Mouse (Mus musculus): ENCODE data around the gene Mylk. TPM values are rescaled to one million over a fixed set of nuclear protein-coding genes. Genes with fewer than 3 reads are reported as not detected.

Gene Mylk
- polyA plus RNA-seq, 1 experiment from 2014 or later: 4.2 TPM

DNA sequence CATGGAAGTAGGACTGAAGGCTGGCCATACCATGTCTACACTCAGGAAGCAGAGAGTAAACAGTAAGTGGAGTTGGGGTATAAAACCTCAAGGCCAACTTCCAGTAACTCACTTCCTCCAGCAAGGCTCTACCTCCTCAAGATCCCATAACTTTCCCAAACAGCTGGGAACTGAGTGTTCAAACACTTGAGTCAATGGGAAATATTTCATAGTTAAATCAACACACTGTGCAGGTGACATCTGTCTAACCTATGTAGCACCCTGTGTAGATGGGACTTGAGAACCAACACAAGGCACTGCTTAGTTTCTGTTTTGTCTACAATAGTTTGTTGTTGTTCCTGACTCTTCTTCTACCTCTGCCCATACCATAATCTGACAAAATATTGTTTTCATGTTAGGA is 263.4 kb downstream of the Mylk start:
- Histone ChIP-seq H3K27me3 (replicated peaks; ENCODE audit: control insufficient read depth, insufficient read depth, low read length) (no peaks in the 10 kb centered on the region), H3K9ac (ENCODE audit: low read length) (no peak overlapping the region), H3K27ac (ENCODE audit: low read depth, low read length) (no peak overlapping the region), H3K4me2 (ENCODE audit: low read length) (no peak overlapping the region), H3K4me1 (ENCODE audit: control insufficient read depth, insufficient read depth, low read length) (no peaks in the 10 kb centered on the region), H3K4me3 (ENCODE audit: low read depth, low read length) (no peak overlapping the region), H3K36me3 (ENCODE audit: control insufficient read depth, insufficient read depth, low read length) (no peaks in the 10 kb centered on the region), H3K9me3 (replicated peaks; ENCODE audit: control insufficient read depth, low read length) (no peaks in the 10 kb centered on the region)
- no peak for ATAC-seq
- no peak for DNase-seq (ENCODE audit: low spot score)

- Histone ChIP-seq H3K36me3 (ENCODE audit: control insufficient read depth, insufficient read depth, low read length) (no peaks in the 10 kb centered on the region), H3K4me2 (ENCODE audit: low read length) (no peak overlapping the region), H3K27me3 (replicated peaks; ENCODE audit: control insufficient read depth, insufficient read depth, low read length) (no peaks in the 10 kb centered on the region), H3K4me1 (ENCODE audit: control insufficient read depth, insufficient read depth, low read length) (no peaks in the 10 kb centered on the region), H3K9me3 (replicated peaks; ENCODE audit: control insufficient read depth, low read length) (no peaks in the 10 kb centered on the region), H3K9ac (ENCODE audit: low read length) (no peak overlapping the region), H3K27ac (ENCODE audit: low read depth, low read length) (no peak overlapping the region), H3K4me3 (ENCODE audit: low read depth, low read length) (no peak overlapping the region)
- ATAC-seq (no peak), DNase-seq (ENCODE audit: low spot score) (no peak)
- 88% methylated on average over 2 of the region's 2 CpGs for WGBS
These were observed 268.5 kb downstream of the Mylk start for GRCm38 (mm10) chr16:35013501-35013900.

- H3K27me3 ChIP-seq (replicated peaks; ENCODE audit: control insufficient read depth, insufficient read depth, low read length): 0 out of 2 replicates have a peak, but pooled peaks cover 7% of the 10 kb centered on the region
- no peak overlapping the region for H3K4me3 ChIP-seq (ENCODE audit: low read depth, low read length)
- no peak for ATAC-seq
- WGBS: 75% methylated on average over 3 of the region's 3 CpGs
- no peaks in the 10 kb centered on the region for H3K9me3 ChIP-seq (replicated peaks; ENCODE audit: control insufficient read depth, low read length)
- no peak overlapping the region for H3K9ac ChIP-seq (ENCODE audit: low read length)
- H3K4me2 ChIP-seq (ENCODE audit: low read length): no peak overlapping the region
- no peaks in the 10 kb centered on the region for H3K36me3 ChIP-seq (ENCODE audit: control insufficient read depth, insufficient read depth, low read length)
- no peak overlapping the region for H3K27ac ChIP-seq (ENCODE audit: low read depth, low read length)
- DNase-seq (ENCODE audit: low spot score): no peak
- no peaks in the 10 kb centered on the region for H3K4me1 ChIP-seq (ENCODE audit: control insufficient read depth, insufficient read depth, low read length)
These were observed 271.5 kb downstream of the Mylk start for GRCm38 (mm10) chr16:35016491-35016890.

DNA sequence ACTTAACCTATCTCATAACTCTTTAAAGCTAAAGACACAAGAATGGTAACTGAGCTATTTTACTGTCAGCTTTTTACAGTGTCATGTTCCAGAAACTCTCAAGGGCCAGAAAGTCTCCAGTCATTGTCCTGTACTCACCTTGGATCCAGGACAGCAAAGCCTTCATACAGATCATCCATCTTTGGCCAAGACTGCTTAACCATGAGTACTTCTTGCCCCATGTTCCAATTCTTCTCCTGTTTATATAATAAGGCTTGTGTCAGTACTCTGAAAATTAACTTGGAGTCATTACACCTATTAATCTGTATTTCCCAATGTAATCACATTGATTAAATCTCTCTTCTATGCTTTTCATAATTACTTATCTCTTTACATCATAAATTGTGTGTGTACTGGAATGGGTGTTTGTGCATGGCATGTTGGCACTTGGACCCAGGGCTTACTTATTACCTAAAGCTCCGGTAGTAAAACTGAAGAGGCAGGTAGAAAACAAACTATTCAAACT is 273.5 kb downstream of the Mylk start:
- Histone ChIP-seq H3K4me1 (ENCODE audit: control insufficient read depth, insufficient read depth, low read length) (no peaks in the 10 kb centered on the region), H3K9ac (ENCODE audit: low read length) (no peak overlapping the region), H3K27me3 (replicated peaks; ENCODE audit: control insufficient read depth, insufficient read depth, low read length) (0 out of 2 replicates have a peak, but pooled peaks cover 7% of the 10 kb centered on the region), H3K4me3 (ENCODE audit: low read depth, low read length) (no peak overlapping the region), H3K27ac (ENCODE audit: low read depth, low read length) (no peak overlapping the region), H3K9me3 (replicated peaks; ENCODE audit: control insufficient read depth, low read length) (no peaks in the 10 kb centered on the region), H3K36me3 (ENCODE audit: control insufficient read depth, insufficient read depth, low read length) (no peaks in the 10 kb centered on the region), H3K4me2 (ENCODE audit: low read length) (no peak overlapping the region)
- DNase-seq (ENCODE audit: low spot score): no peak
- 93% methylated on average over 1 of the region's 1 CpGs for WGBS
- no peak for ATAC-seq

DNA sequence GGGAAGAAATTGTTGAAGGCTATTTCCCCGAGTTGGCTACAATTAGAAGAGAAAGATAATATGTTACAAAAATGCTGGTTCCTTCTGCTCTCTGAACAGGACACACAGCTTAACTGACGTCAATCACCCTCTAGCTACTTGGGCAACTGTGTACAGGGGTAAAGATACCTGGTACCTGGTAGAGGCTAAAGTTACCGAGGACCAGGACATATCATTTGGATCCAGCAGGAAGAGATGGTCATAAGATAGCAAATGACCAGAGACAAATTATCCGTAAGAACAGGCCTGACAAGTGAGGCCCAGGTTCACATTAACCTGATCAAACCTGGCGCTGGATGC is 276.9 kb downstream of the Mylk start:
- ATAC-seq: no peak

DNA sequence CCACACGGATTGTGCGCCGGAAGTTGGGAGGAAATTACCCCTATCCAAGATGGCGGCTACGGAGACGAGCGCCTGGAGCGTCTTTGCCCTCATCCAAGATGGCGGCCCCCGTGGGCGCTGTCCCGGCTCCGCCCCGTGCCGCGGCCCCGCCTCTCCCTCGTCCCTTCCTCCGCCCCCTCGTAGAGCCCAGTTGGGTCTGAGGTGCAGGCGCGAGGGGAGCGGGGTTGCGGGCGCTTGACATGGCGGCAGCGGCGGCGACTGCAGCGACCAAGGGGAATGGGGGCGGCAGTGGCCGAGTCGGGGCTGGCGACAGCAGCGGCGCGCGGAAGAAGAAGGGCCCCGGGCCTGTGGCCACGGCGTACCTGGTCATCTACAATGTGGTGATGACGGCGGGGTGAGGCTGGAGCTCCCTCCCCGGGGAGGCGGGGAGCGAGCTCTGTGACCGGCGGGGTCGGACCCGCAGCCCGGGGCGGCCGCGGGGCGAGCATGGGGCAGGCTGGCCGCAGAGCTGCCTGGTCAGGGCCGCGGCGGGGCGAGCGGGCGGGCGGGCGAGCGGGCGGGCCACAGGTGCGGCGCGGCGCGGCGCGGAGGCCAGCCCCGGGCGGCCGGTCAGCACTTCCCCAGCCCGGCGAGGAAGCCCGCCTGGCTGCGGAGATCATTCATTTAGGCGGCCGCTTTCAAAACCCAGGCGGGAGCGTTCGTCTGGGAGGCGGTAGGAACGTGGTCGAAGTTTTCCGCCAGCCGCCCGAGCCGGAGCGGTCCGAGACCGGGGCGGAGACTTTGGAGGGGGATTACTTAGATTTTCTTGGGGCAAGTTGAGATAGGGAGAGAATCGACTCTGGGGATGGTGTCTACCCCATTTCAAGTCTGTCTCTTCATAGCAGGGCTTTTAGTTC is 277.5 kb downstream of the Mylk start, which contains the start of gene Hacd2:
Hacd2 (plus strand) TSS at position 187 of the 896 bp plus-strand sequence.
- Histone ChIP-seq H3K36me3 (ENCODE audit: control insufficient read depth, insufficient read depth, low read length) (peaks cover 3% of the 10 kb centered on the region; the same call in 1 of the 2 replicates), H3K9ac (ENCODE audit: low read length) (peak within 1 kb of the TSS; percentile 84), H3K4me1 (ENCODE audit: control insufficient read depth, insufficient read depth, low read length) (no peaks in the 10 kb centered on the region), H3K4me3 (ENCODE audit: low read depth, low read length) (peak within 1 kb of the TSS; percentile 90), H3K27me3 (replicated peaks; ENCODE audit: control insufficient read depth, insufficient read depth, low read length) (0 out of 2 replicates have a peak, but pooled peaks cover 7% of the 10 kb centered on the region), H3K4me2 (ENCODE audit: low read length) (peak within 1 kb of the TSS; percentile 65), H3K27ac (ENCODE audit: low read depth, low read length) (peak within 1 kb of the TSS; percentile 76), H3K9me3 (replicated peaks; ENCODE audit: control insufficient read depth, low read length) (no peaks in the 10 kb centered on the region)
- under 1% methylated on average over 82 of the region's 97 CpGs for WGBS
- ATAC-seq (peak; percentile 99), DNase-seq (ENCODE audit: low spot score) (peak; percentile 97)

More for the DNA sequence above, 276.9 kb downstream of the Mylk start:
- no peaks in the 10 kb centered on the region for H3K9me3 ChIP-seq (replicated peaks; ENCODE audit: control insufficient read depth, low read length)
- no peak overlapping the region for H3K9ac ChIP-seq (ENCODE audit: low read length)
- H3K36me3 ChIP-seq (ENCODE audit: control insufficient read depth, insufficient read depth, low read length): peaks cover 3% of the 10 kb centered on the region; the same call in 1 of the 2 replicates
- DNase-seq (ENCODE audit: low spot score): no peak
- H3K4me3 ChIP-seq (ENCODE audit: low read depth, low read length): peak overlapping the region; percentile 90
- no peaks in the 10 kb centered on the region for H3K4me1 ChIP-seq (ENCODE audit: control insufficient read depth, insufficient read depth, low read length)
- peak overlapping the region; percentile 43 for H3K4me2 ChIP-seq (ENCODE audit: low read length)
- H3K27me3 ChIP-seq (replicated peaks; ENCODE audit: control insufficient read depth, insufficient read depth, low read length): 0 out of 2 replicates have a peak, but pooled peaks cover 7% of the 10 kb centered on the region
- H3K27ac ChIP-seq (ENCODE audit: low read depth, low read length): no peak overlapping the region
- 58% methylated on average over 5 of the region's 5 CpGs for WGBS

- Histone ChIP-seq H3K9me3 (replicated peaks; ENCODE audit: control insufficient read depth, low read length) (no peaks in the 10 kb centered on the region), H3K27me3 (replicated peaks; ENCODE audit: control insufficient read depth, insufficient read depth, low read length) (0 out of 2 replicates have a peak, but pooled peaks cover 7% of the 10 kb centered on the region), H3K4me2 (ENCODE audit: low read length) (peak overlapping the region; percentile 65), H3K4me3 (ENCODE audit: low read depth, low read length) (peak overlapping the region; percentile 90), H3K36me3 (ENCODE audit: control insufficient read depth, insufficient read depth, low read length) (peaks cover 3% of the 10 kb centered on the region; the same call in 1 of the 2 replicates), H3K27ac (ENCODE audit: low read depth, low read length) (no peak overlapping the region), H3K9ac (ENCODE audit: low read length) (peak overlapping the region; percentile 84), H3K4me1 (ENCODE audit: control insufficient read depth, insufficient read depth, low read length) (no peaks in the 10 kb centered on the region)
- no peak for DNase-seq (ENCODE audit: low spot score)
- no peak for ATAC-seq
- 4% methylated on average over 8 of the region's 8 CpGs for WGBS
These were observed 278.2 kb downstream of the Mylk start for GRCm38 (mm10) chr16:35023138-35023735.

DNA sequence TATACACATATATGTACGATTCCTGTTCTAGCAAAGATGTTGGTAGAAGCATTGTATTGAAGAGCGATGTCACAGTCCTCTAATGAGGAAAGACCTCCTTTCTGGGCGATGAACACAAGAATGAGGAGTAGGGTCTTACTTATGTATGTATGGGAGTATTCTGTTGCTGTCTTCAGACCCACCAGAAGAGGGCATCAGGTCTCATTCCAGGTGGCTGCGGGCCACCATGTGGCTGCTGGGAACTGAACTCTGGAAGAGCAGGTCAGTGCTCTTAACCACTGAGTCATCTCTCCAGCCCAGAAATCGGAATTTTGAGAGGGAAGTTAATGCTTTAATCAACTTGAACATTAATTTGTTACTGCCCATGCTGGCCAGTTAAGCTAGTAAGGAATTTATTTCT is 279.3 kb downstream of the Mylk start:
- no peak overlapping the region for H3K9ac ChIP-seq (ENCODE audit: low read length)
- H3K9me3 ChIP-seq (replicated peaks; ENCODE audit: control insufficient read depth, low read length): no peaks in the 10 kb centered on the region
- 85% methylated on average over 5 of the region's 5 CpGs for WGBS
- H3K27ac ChIP-seq (ENCODE audit: low read depth, low read length): no peak overlapping the region
- DNase-seq (ENCODE audit: low spot score) (no peak), ATAC-seq (no peak)
- peaks cover 3% of the 10 kb centered on the region; the same call in 1 of the 2 replicates for H3K36me3 ChIP-seq (ENCODE audit: control insufficient read depth, insufficient read depth, low read length)
- H3K4me2 ChIP-seq (ENCODE audit: low read length): no peak overlapping the region
- H3K27me3 ChIP-seq (replicated peaks; ENCODE audit: control insufficient read depth, insufficient read depth, low read length): 0 out of 2 replicates have a peak, but pooled peaks cover 7% of the 10 kb centered on the region
- no peaks in the 10 kb centered on the region for H3K4me1 ChIP-seq (ENCODE audit: control insufficient read depth, insufficient read depth, low read length)
- no peak overlapping the region for H3K4me3 ChIP-seq (ENCODE audit: low read depth, low read length)
